Mouse (Mus musculus) yolk sac, embryonic 10.5 days (tissue): ENCODE data around the gene 9830107B12Rik.

ENCODE experiments used
- DNase-seq: peaks from one replicate; pipeline ENCODE4 v3.0.0-alpha.2; 2017; ENCODE audit warnings: low spot score

9830107B12Rik gene

DNA sequence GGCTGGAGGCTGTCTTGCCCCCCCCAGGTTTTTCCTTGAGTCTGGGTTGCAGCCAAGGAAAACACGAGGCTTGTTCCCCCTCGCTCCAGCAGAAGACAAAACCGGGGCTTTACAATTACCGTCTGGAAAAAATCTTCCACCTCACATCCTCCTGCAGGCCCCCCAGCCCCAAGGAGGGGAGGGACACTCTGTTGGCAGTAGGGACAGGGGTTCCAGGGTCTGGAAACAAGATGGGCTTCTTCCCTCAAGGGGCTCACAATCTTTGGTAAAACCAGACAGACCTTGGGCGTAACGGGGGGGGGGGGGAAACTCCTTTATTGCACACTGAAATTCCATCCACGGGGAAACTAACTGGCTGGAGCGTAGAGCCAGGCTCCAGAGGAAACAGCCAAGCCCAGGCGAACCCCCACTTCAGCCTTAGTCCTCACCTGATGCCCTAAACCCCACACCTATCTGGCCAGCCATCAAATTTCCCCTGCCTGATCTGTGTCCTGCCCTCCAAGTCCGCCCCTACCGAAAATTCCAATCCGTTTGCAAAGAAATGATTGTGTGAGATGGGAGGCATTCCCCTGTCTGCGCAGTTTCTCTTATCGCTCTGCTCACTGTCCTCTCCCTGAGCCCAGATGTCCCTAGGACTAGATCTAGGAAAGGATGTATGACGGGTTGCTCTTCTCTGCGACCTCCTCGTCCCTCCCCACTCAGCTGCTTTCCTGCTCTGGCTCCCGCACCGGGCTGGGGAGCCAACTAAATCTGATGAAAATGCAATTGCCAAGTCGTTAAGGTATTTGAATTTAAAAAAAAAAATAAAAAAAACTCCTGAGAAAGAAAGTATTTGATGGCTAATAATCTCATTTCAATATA is 51.0 kb downstream of the 9830107B12Rik start:
- DNase-seq, result peak; percentile 5

DNA sequence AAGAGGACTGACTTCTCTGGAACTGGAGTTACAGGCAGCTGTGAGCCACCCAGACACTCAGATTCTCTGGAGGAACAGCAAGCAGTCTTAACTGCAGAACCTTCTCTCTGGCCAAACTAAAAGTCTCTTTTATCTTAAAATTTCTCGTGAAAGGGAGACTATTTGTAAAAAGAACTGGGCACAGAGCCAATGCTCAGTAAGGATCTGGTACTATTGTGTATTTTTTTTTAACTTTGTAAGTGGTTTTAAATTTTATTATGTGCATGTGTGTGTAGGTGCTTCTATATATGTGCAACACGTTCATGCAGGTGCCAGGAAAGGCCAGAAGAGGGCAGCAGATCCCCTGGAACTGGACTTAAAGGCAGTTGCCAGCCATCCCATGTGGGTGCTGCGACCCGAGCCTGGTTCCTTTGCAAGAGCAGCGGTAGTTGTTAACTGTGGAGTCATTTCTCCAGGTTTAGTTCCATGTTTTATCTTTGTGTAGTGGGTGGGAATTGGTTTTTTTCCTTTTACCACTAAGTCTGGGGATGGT is 52.7 kb downstream of the 9830107B12Rik start:
- DNase-seq, result no peak

DNA sequence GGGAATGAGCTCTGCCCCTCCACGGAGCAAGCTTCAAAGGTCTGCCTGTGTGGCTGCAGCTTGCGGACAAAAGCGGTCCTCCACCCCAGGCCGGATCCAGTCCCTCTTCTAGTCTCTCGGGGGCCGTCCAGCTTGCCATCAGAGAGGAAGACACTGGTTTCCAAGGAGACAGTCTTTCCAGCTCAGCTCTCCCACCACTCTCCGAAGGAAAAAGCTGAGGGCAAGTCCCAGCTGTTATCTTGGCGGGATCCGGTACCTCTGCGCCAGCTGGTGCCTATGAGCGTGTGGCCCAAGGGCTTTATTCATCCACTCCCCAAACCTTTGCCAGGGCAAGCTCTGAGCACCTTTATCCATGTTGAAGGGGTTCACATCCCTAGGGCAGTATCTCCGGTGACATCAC is 55.8 kb downstream of the 9830107B12Rik start:
- DNase-seq, result no peak

DNA sequence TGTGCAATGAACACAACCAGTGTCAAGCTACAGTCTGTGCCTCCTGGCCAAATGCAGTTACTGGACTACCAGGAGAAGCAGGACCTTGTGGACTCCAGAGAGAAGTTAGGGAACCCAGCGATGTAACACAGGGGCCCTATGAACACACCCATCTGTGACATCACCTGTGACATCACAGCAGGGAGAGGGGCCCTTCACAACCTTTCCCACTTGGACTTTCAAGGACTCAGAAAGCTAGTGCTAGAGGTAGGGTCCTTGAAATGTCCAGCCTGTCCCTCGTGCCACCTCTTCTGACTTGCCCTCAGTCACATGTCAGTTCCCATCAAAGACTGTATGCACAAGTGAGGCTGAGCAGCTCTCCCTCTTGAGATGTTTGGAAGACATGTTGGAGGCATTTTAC is 56.6 kb downstream of the 9830107B12Rik start:
- no peak for DNase-seq

DNA sequence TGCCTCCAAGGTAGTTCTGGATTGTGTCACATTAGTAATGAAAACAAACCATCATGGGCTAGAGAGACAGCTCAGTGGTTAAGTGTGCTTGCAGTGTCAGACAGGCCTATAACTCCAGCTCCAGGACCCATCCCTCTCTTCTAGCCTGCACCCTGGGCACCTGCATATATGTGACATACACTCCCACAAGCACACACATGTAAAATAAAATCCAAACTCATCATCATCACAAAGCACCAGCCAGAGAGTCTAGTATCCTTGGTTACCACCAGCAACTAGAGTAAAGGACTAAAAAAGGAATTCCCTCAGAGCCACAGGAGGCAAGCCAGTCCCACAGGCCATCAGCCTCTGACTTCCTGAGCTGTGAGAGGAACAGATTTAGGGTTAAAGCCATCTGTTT is 57.0 kb downstream of the 9830107B12Rik start, which contains the start of gene 1700067P10Rik:
TSS of gene 1700067P10Rik (plus strand) at position 301 of the 400 bp plus-strand sequence.
- DNase-seq, result no peak

DNA sequence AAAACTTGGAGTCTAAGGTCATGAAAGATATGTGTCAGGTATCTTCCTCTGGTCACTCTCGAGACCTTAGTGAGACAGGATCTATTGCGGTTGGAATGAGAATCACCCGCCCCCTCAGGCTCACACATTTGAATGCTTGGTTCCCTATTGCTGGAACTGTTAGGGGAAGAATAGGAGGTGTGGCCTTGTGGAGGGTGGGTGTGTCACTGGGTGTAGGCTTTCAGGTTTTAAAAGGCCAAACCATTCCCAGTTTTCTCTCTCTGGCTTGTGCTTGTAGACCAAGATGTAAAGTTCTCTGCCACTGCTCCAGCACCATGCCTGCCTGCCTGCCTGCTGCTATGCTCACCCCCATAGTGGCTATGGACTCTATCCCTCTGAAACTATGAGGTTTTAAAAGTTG is 65.4 kb downstream of the 9830107B12Rik start:
- DNase-seq, result no peak
